Mouse (Mus musculus) liver, adult (tissue): Measurements from ENCODE around the gene Ap4m1.

Source experiments
- GATA4 ChIP-seq: IDR thresholded peaks from 2 replicates; pipeline ENCODE4 v1.6.1; 2014; ENCODE audit warnings: mild to moderate bottlenecking, low read length; ENCODE audit not compliant: insufficient replicate concordance

Ap4m1 gene

GRCm38 (mm10) chr5:138186950-138187638, 15.3 kb downstream of the Ap4m1 start, which contains the start of the genes Taf6 and Cnpy4:
Gene Taf6 (minus strand): TSS chr5:138187451.
Gene Cnpy4 (plus strand): TSS chr5:138187485.
- no peak for TF ChIP-seq GATA4

GRCm38 (mm10) chr5:138187661-138188306, 16.0 kb downstream of the Ap4m1 start:
- TF ChIP-seq GATA4: no peak

GRCm38 (mm10) chr5:138193771-138194727, 22.2 kb downstream of the Ap4m1 start, which contains the start of gene Mblac1:
Gene Mblac1 (plus strand): TSS chr5:138194314.
- TF ChIP-seq GATA4: 0 out of 2 replicates have a peak, but pooled peaks have one; percentile 5

GRCm38 (mm10) chr5:138194755-138195345, 23.0 kb downstream of the Ap4m1 start:
- TF ChIP-seq GATA4: no peak

GRCm38 (mm10) chr5:138195463-138195862, 23.7 kb downstream of the Ap4m1 start:
- TF ChIP-seq GATA4: no peak

GRCm38 (mm10) chr5:138199576-138199975, 27.8 kb downstream of the Ap4m1 start:
- no peak for TF ChIP-seq GATA4

GRCm38 (mm10) chr5:138202086-138202485, 30.3 kb downstream of the Ap4m1 start:
- TF ChIP-seq GATA4: no peak

GRCm38 (mm10) chr5:138207253-138207652, 35.5 kb downstream of the Ap4m1 start:
- no peak for TF ChIP-seq GATA4

GRCm38 (mm10) chr5:138207873-138208272, 36.1 kb downstream of the Ap4m1 start:
- TF ChIP-seq GATA4: no peak

GRCm38 (mm10) chr5:138219864-138220263, 48.1 kb downstream of the Ap4m1 start:
- no peak for TF ChIP-seq GATA4

- no peak for TF ChIP-seq GATA4
Observed at GRCm38 (mm10) chr5:138222111-138222510, 50.3 kb downstream of the Ap4m1 start.

- TF ChIP-seq GATA4: no peak
Observed at GRCm38 (mm10) chr5:138223287-138223686, 51.5 kb downstream of the Ap4m1 start.

- TF ChIP-seq GATA4: no peak
Observed at GRCm38 (mm10) chr5:138225700-138226099, 53.9 kb downstream of the Ap4m1 start, which contains the start of gene Nxpe5. Gene Nxpe5 (plus strand): TSS chr5:138225898.

- no peak for TF ChIP-seq GATA4
Observed at GRCm38 (mm10) chr5:138226491-138226890, 54.7 kb downstream of the Ap4m1 start.

- no peak for TF ChIP-seq GATA4
Observed at GRCm38 (mm10) chr5:138227367-138227766, 55.6 kb downstream of the Ap4m1 start.
